Mouse (Mus musculus) liver, postnatal 0 days (tissue): ENCODE data around the gene Pgd.

ENCODE experiments used
- CTCF ChIP-seq: sonication (generic); IDR thresholded peaks from 2 replicates; pipeline ENCODE4 v1.5.1; 2016; ENCODE audit warnings: antibody characterized with exemption, low read depth
- EP300 ChIP-seq: IDR thresholded peaks from 2 replicates; pipeline ENCODE4 v1.6.1; 2016; ENCODE audit warnings: antibody characterized with exemption, low read depth, mild to moderate bottlenecking

- no peak for TF ChIP-seq CTCF
- TF ChIP-seq EP300 = no peak
These were observed 19.0 kb downstream of the Pgd start for GRCm38 (mm10) chr4:149147528-149147927.
